Mouse (Mus musculus) testis, adult 2 months (tissue): ENCODE measurements around the gene Klhl41.

ENCODE experiments used
- CTCF ChIP-seq: fragments of 200-500 bp; IDR thresholded peaks from 2 replicates; pipeline ENCODE4 v1.5.1; 2012; ENCODE audit warnings: low read depth, mild to moderate bottlenecking, inconsistent platforms, low read length, moderate library complexity; ENCODE audit not compliant: control insufficient read depth, insufficient read depth, insufficient replicate concordance
- POLR2A ChIP-seq: fragments of 200-500 bp; IDR thresholded peaks from 2 replicates; pipeline ENCODE4 v1.6.1; 2012; ENCODE audit warnings: low read depth, mild to moderate bottlenecking, inconsistent platforms, low read length, moderate library complexity; ENCODE audit not compliant: control insufficient read depth

- TF ChIP-seq CTCF, result no peak
- no peak for TF ChIP-seq POLR2A
Measured at GRCm38 (mm10) chr2:69675266-69675665, 5.3 kb downstream of the Klhl41 start.
